Mouse (Mus musculus): ENCODE measurements around the gene Atp10b.

Gene Atp10b

GRCm38 (mm10) chr11:43200089-43200488 lies 50.4 kb downstream of the Atp10b start:
- no peak for DNase-seq

GRCm38 (mm10) chr11:43203580-43203979 lies 53.9 kb downstream of the Atp10b start:
- DNase-seq = no peak

- DNase-seq = no peak
Observed at GRCm38 (mm10) chr11:43213134-43213533, 63.5 kb downstream of the Atp10b start.

- no peak for DNase-seq
Observed at GRCm38 (mm10) chr11:43213740-43214139, 64.1 kb downstream of the Atp10b start.

GRCm38 (mm10) chr11:43217021-43217420 lies 67.3 kb downstream of the Atp10b start:
- no peak for DNase-seq

- no peak for DNase-seq
Observed at GRCm38 (mm10) chr11:43230231-43230630, 80.6 kb downstream of the Atp10b start.

GRCm38 (mm10) chr11:43232073-43232472 lies 82.4 kb downstream of the Atp10b start:
- no peak for DNase-seq

GRCm38 (mm10) chr11:43236360-43237039 lies 86.8 kb downstream of the Atp10b start:
- no peak for DNase-seq

- no peak for DNase-seq
Observed at GRCm38 (mm10) chr11:43239804-43240203, 90.1 kb downstream of the Atp10b start.

- DNase-seq = no peak
Observed at GRCm38 (mm10) chr11:43253034-43253433, 103.4 kb downstream of the Atp10b start.

GRCm38 (mm10) chr11:43255262-43255661 lies 105.6 kb downstream of the Atp10b start:
- DNase-seq = no peak

- no peak for DNase-seq
Observed at GRCm38 (mm10) chr11:43257291-43257690, 107.6 kb downstream of the Atp10b start.

GRCm38 (mm10) chr11:43257781-43258180 lies 108.1 kb downstream of the Atp10b start:
- no peak for DNase-seq

- no peak for DNase-seq
Observed at GRCm38 (mm10) chr11:43263548-43264218, 114.0 kb downstream of the Atp10b start.

- DNase-seq = no peak
Observed at GRCm38 (mm10) chr11:43267505-43267904, 117.8 kb downstream of the Atp10b start.

- DNase-seq = no peak
Observed at GRCm38 (mm10) chr11:43269503-43270255, 120.0 kb downstream of the Atp10b start.

- DNase-seq = no peak
Observed at GRCm38 (mm10) chr11:43270256-43270806, 120.7 kb downstream of the Atp10b start.

GRCm38 (mm10) chr11:43273896-43274295 lies 124.2 kb downstream of the Atp10b start:
- no peak for DNase-seq

- DNase-seq = no peak
Observed at GRCm38 (mm10) chr11:43297584-43297983, 147.9 kb downstream of the Atp10b start.

- DNase-seq = no peak
Observed at GRCm38 (mm10) chr11:43311000-43311399, 161.3 kb downstream of the Atp10b start.

Data from thymus, adult 18-20 months (tissue).